Mouse (Mus musculus) spleen, adult 2 months (tissue): ENCODE results near the gene Col7a1.

Source experiments
- CTCF ChIP-seq: fragments of 200-500 bp; IDR thresholded peaks from 2 replicates; pipeline ENCODE4 v1.5.1; 2011; ENCODE audit warnings: mild to moderate bottlenecking, inconsistent platforms; ENCODE audit not compliant: insufficient read depth, insufficient read length, insufficient replicate concordance; ENCODE audit errors: extremely low read depth
- POLR2A ChIP-seq: fragments of 200-500 bp; IDR thresholded peaks from 2 replicates; pipeline ENCODE4 v1.6.1; 2011; ENCODE audit warnings: low read depth, low read length, inconsistent platforms

DNA sequence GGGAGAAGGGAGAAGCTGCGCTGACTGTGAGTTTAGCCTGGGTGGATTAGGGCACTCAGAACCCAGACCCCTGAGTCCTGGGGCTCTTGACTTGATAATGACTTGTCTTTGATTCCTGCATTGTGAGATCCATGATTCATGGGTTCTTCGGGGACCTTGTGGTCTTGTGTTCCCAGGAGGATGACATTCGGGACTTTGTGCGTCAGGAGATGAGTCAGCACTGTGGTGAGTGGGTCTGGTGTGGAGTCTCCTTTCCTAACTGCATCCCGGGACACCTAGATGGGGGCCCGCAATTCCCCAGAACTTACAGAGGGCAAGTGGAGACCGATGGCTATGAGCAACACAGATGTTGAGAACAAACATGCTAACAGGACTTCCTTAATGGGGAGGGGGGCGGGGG is 29.1 kb downstream of the Col7a1 start:
- TF ChIP-seq CTCF (no peak), POLR2A (no peak)
